Mouse (Mus musculus): ENCODE measurements at regions not wholly inside any gene's neighbourhood (a gene's known extent, or its start where the extent isn't known, plus 50 kb on each side); places are given as distances from the start of the nearest gene placed in this dataset.

- TF ChIP-seq CTCF (IDR thresholded peaks at IDR 0.05; ENCODE audit: low read depth), result no peak
- TF ChIP-seq EP300 (optimal IDR thresholded peaks at IDR 0.05), result no peak
Observed at GRCm38 (mm10) chr11:27221956-27222355, 628.2 kb upstream of the Vrk2 start.
